Mouse (Mus musculus) thymus, adult 2 months (tissue): ENCODE measurements around the gene Ptges2.

Experiments
- CTCF ChIP-seq: fragments of 200-500 bp; IDR thresholded peaks from 2 replicates; pipeline ENCODE4 v1.5.1; 2012; ENCODE audit warnings: mild to moderate bottlenecking, control low read depth, low read length, moderate library complexity, borderline replicate concordance; ENCODE audit not compliant: control insufficient read depth, poor library complexity, insufficient read depth; ENCODE audit errors: extremely low read depth
- POLR2A ChIP-seq: fragments of 200-500 bp; IDR thresholded peaks from 2 replicates; pipeline ENCODE4 v1.6.1; 2012; ENCODE audit warnings: mild to moderate bottlenecking, low read length, control low read depth, moderate library complexity; ENCODE audit not compliant: control insufficient read depth, poor library complexity, insufficient read depth; ENCODE audit errors: extremely low read depth

GRCm38 (mm10) chr2:32420066-32420608 is 24.4 kb downstream of the Ptges2 start:
- no peak for TF ChIP-seq POLR2A
- no peak for TF ChIP-seq CTCF
